Mouse (Mus musculus): ENCODE measurements around the gene Itpr2.
A peak's percentile ranks its signal among the peaks of the same experiment; 100 is the strongest.

Gene Itpr2

GRCm38 (mm10) chr6:146416461-146416860, 85.6 kb downstream of the Itpr2 start:
- no peak for DNase-seq (ENCODE audit: low read depth)

- DNase-seq (ENCODE audit: low read depth), result no peak
These were observed 87.9 kb downstream of the Itpr2 start for GRCm38 (mm10) chr6:146414094-146414493.

- no peak for DNase-seq (ENCODE audit: low read depth)
These were observed 90.5 kb downstream of the Itpr2 start for GRCm38 (mm10) chr6:146411446-146412070.

- DNase-seq (ENCODE audit: low read depth), result no peak
These were observed 91.6 kb downstream of the Itpr2 start for GRCm38 (mm10) chr6:146410427-146410810.

- DNase-seq (ENCODE audit: low read depth), result peak; percentile 97
These were observed 92.2 kb downstream of the Itpr2 start for GRCm38 (mm10) chr6:146409692-146410426.

- peak; percentile 78 for DNase-seq (ENCODE audit: low read depth)
These were observed 96.6 kb downstream of the Itpr2 start for GRCm38 (mm10) chr6:146405380-146405779.

- DNase-seq (ENCODE audit: low read depth), result no peak
These were observed 97.1 kb downstream of the Itpr2 start for GRCm38 (mm10) chr6:146404876-146405275.

GRCm38 (mm10) chr6:146404156-146404555, 97.9 kb downstream of the Itpr2 start:
- DNase-seq (ENCODE audit: low read depth), result no peak

- no peak for DNase-seq (ENCODE audit: low read depth)
These were observed 98.9 kb downstream of the Itpr2 start for GRCm38 (mm10) chr6:146402905-146403642.

- peak; percentile 78 for DNase-seq (ENCODE audit: low read depth)
These were observed 104.2 kb downstream of the Itpr2 start for GRCm38 (mm10) chr6:146397803-146398202.

GRCm38 (mm10) chr6:146396253-146396652, 105.8 kb downstream of the Itpr2 start:
- DNase-seq (ENCODE audit: low read depth), result no peak

- no peak for DNase-seq (ENCODE audit: low read depth)
These were observed 106.4 kb downstream of the Itpr2 start for GRCm38 (mm10) chr6:146395616-146396015.

- DNase-seq (ENCODE audit: low read depth), result peak; percentile 28
These were observed 109.8 kb downstream of the Itpr2 start for GRCm38 (mm10) chr6:146392188-146392587.

GRCm38 (mm10) chr6:146390159-146390558, 111.9 kb downstream of the Itpr2 start:
- no peak for DNase-seq (ENCODE audit: low read depth)

- DNase-seq (ENCODE audit: low read depth), result no peak
These were observed 114.0 kb downstream of the Itpr2 start for GRCm38 (mm10) chr6:146388010-146388409.

- no peak for DNase-seq (ENCODE audit: low read depth)
These were observed 114.8 kb downstream of the Itpr2 start for GRCm38 (mm10) chr6:146387039-146387713.

GRCm38 (mm10) chr6:146379263-146379662, 122.8 kb downstream of the Itpr2 start:
- DNase-seq (ENCODE audit: low read depth), result peak; percentile 20

- peak; percentile 77 for DNase-seq (ENCODE audit: low read depth)
These were observed 130.5 kb downstream of the Itpr2 start for GRCm38 (mm10) chr6:146371511-146371910.

- DNase-seq (ENCODE audit: low read depth), result no peak
These were observed 135.8 kb downstream of the Itpr2 start for GRCm38 (mm10) chr6:146366180-146366579.

- DNase-seq (ENCODE audit: low read depth), result no peak
These were observed 144.1 kb downstream of the Itpr2 start for GRCm38 (mm10) chr6:146357911-146358310.

- DNase-seq (ENCODE audit: low read depth), result no peak
These were observed 149.7 kb downstream of the Itpr2 start for GRCm38 (mm10) chr6:146352258-146352805.

GRCm38 (mm10) chr6:146351816-146352215, 150.2 kb downstream of the Itpr2 start:
- no peak for DNase-seq (ENCODE audit: low read depth)
